Mouse (Mus musculus): Measurements from ENCODE around the gene Gpatch8.
A peak's percentile ranks its signal among the peaks of the same experiment; 100 is the strongest.

DNA sequence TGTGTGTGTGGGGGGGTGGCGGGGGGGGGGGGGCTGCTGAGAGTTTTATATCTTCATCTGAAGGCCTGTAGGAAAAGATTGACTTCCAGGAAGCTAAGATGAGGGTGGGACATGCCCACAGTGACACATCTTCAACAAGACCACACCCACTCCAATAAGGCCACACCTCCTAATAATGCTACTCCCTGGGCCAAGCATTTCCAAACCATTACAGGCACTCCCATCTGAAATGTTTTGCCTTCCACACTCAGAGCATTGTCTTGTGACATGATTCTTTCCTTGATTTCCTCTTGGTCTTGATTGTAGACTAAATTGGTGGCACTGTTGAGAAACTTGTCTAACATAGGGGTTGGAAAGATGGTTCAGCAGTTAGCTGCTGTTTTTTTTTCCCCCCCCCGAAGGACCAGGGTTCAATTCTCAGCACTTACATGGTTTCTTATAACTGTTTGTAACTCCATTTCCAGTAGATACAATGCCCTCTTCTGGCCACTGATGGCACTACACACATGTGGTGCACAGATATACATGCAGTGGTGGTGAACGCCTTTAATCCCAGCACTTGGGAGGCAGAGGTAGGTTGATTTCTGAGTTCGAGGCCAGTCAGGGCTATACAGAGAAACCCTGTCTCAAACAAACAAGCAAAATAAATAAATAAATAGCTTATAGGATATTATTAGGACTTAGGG, 30.4 kb upstream of the Gpatch8 start:
- TF ChIP-seq POLR2A (IDR thresholded peaks at IDR 0.05; ENCODE audit: insufficient read depth, low read depth, low read length): no peak
- TF ChIP-seq CTCF (IDR thresholded peaks at IDR 0.05): peak; percentile 14; the same call in 1 of the 2 replicates
- TF ChIP-seq EP300 (IDR thresholded peaks at IDR 0.05; ENCODE audit: insufficient read depth, low read depth, low read length): no peak
